Mouse (Mus musculus) gastrocnemius, adult 8-10 months (tissue): ENCODE measurements around the gene Ndufaf2. TPM values are rescaled to one million over a fixed set of nuclear protein-coding genes. Genes with fewer than 3 reads are reported as not detected.

Experiments used
- DNase-seq, 2 experiments: peaks; one replicate each; pipeline ENCODE4 v3.0.0; 2022; ENCODE audit warnings: low spot score in 2 of 2
- total RNA-seq, 4 experiments: library from RNA; stranded (reverse); gene quantifications; 2 replicates each; pipeline ENCODE4 v1.2.4; 2022

Ndufaf2 gene
- total RNA-seq, 4 experiments from 2014 or later, result 13.2 to 16.5 (median 15.2) TPM

DNA sequence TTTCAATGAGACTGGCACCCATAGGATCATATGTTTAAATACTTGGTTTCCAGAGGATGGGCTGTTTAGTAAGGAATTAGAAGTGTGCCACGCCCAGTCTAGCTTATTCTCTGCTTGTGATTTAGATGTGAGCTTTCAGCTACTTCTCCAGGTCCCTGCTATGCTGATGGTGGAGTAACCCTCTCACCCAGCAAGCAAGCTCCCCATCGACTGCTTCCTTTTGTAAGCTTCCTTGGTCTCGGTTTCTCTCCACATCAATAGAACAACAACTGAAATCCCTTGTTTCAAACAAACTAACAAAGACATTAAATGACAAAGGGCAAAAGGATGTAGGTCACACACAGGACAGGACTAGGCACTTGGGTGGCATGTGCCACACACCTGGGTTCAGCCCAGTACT, 118.0 kb downstream of the Ndufaf2 start:
- no peak for DNase-seq

DNA sequence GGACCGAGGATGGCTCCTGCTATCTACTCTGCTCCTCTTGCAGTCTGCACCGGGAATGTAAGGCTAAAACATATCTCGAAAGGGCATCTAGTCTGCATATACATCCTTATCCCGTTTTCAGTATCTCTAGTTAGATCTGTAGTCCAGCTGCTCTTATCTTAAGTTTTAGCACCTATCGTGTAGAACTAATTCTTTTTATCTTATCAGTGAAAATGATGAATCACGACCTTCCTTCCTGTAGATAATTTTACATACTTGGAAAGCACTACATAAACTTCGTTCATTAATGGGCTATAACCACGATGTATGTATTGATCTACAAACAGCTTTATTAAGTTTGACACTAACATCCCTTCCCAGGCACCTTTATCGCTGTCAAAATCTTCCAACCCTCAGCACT, 118.5 kb downstream of the Ndufaf2 start:
- no peak for DNase-seq

DNA sequence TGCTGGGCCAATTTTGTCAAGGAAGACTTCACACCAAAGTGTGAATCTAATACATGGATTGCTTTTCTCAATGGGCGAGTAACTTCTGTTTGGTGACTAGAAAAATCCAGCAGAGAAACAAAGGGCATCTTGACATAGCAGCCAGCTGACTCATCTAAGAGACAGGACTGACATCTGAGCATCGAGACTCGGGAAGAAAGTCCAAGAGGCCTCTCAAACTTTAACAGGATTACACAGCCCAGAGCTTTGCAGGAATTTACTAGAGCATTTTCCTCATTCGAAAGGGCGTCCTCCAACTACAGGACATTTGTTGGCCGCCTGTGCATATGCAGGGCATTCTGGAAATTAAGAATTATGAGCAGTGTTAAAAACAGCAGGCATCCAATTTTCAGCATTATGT, 119.0 kb downstream of the Ndufaf2 start:
- no peak for DNase-seq

DNA sequence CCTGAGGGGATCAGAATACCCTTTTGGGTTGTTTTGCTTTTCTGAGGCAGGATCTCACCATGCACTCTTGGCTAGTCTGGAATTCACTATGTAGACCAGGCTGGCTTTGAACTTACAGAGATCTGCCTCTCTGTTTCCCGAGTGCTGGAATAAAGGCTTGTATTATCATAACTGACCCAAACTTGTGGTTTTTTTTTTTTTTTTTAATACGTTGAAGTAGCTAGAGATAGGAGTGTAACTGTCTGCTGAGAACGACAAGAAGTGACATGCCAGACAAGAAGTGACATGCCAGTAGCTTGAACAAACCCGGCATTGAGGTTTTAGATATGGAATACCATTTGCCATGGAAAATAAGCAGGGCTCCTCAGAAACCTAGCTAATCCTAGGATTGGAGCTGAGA, 125.6 kb downstream of the Ndufaf2 start:
- no peak for DNase-seq

DNA sequence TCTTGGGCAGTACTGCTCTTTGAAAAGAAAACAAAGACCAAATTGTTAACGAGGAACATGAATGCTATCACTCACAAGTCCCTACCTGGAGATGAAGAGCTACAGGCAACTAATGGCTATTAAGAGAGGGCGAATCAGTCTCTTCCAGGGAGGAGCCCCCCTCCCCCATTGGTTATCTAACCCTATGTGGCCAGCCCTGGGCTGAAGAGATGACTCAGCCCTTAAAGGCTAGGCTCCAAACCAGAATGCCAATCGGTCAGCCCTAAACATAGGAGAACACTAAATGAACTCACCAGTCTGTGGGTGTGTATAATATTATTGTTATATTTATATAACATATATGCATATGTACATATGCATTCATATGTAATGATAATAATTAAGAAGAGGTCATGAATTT, 132.6 kb downstream of the Ndufaf2 start:
- no peak for DNase-seq

DNA sequence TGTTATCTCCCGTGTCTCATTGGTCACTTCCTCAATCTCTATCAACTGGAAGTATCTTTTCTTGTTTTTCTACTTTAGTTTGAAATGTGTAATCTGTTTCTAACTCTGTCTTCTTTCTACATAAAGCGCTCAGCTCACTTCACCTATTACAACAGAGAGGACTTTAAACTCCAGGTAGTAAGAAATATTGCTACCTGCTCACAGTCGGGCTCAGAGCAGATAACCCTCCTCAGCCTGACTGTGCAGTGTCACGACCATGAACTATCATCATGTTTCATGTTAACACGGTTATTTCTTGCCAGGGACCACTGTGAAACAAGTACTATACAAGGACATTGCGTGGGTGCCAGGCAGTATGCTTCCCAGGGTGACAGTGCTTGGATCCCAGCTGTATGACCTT, 141.1 kb downstream of the Ndufaf2 start:
- DNase-seq, result no peak

DNA sequence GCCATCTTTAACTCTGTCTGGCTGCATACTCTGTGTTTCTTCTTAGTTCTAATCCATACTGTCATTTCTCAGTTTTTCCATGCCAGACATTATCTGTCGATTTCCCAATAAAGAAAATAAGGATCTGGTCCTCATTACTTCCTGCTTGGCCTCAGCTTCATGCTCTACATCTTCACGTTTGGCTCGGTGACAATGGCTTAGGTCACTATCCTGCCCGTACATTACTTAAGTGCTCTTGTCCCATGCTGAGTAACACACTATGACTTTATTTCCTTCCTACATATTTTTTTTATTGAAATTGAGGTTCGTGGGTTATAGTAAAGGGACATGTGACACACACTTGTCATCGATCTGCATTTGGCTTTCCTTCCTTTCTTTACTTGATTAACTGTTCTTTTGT, 143.3 kb downstream of the Ndufaf2 start:
- no peak for DNase-seq

DNA sequence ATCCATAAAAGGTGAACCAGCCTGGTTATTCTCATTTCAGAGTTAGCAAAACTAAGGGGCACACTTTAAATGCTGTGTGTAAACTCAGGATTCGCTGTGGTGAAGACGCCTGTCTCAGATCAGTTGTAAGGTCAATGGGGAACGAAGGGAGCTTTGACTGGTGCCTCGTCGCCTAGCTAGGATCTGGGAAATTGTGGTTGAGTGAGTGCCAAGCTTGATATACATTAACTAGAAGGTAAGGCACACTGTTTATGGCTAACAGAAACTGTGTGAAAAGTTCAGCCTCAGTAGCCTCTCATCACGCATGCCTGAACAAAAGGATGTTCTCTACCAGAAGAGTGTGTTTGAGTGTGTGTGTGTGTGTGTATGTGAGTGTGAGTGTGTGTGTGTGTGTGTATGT, 144.6 kb downstream of the Ndufaf2 start:
- no peak for DNase-seq

DNA sequence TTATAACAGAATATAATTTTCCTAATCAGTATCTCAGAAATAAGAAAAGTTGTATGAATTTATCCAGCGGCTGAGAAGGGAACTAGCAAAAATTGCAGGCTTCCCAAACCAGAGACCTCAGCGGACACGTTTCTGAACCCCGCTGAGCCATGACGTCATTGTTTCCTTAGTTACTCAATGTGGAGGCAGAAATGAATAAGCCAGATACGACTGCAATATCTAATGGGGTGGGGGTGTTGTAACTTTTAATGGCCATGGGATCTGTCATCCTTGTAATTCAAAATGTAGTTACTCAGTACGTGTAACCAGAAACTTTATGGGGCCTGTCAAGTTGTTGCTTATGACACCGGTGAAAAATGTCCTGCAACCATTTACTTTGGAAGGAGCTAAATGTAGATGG, 145.3 kb downstream of the Ndufaf2 start:
- DNase-seq, result no peak

DNA sequence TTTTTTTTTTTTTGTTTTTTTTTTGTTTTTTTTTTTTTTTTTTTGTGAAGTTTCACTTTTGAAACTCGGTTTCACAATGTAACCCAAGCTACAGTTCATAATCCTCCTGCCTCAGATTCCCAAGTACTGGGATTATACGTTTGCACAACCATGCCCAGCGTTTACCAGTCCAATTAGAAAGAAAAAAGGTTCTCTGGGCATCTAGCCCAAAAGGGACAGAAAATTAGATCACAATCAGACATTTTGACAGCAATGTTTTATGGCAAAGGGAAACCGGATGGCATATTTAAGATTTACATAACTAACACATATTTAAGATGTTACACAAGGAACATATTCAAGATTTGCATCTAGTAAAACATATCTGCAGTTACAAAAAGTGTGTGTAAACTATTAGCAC, 150.6 kb downstream of the Ndufaf2 start:
- DNase-seq, result no peak

DNA sequence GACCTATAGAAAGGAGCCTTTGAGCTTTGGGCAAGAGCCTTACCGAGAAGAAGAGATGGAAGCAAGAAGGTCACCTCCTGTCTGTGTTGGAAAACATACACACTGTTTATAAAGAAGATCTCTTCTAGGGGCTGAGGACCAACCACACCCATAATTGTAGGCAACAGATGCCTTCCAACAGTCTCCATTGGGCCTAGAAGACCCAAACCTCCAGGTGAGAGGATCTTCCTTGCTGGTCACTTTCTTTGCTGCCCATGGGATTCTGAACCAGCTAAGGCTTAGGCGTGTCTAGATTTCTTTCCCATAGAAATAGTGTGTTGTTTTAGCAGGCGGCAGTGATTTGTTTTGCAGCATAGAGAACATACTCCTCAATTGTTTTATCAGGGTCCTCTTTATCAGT, 162.1 kb downstream of the Ndufaf2 start:
- DNase-seq, result no peak

DNA sequence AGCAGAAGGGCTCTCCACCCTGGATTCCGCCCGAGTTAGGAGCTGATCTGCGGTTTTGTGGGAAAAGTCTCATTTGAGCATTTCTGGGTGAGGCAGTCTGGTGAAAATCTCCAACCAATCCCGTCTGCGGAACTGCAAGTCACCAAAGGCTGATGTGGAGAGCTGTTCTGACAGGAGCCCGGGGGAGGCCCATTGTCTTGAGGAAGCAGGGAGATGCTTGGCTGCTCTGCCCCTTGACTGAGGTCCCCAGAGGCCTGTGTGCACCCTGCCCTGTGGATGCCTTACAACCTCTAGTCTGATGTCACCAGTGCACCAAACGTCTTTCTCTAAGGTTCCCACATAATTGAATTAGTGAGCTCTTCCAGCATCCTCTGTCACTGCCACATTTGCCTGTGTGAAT, 163.2 kb downstream of the Ndufaf2 start:
- DNase-seq, result no peak

DNA sequence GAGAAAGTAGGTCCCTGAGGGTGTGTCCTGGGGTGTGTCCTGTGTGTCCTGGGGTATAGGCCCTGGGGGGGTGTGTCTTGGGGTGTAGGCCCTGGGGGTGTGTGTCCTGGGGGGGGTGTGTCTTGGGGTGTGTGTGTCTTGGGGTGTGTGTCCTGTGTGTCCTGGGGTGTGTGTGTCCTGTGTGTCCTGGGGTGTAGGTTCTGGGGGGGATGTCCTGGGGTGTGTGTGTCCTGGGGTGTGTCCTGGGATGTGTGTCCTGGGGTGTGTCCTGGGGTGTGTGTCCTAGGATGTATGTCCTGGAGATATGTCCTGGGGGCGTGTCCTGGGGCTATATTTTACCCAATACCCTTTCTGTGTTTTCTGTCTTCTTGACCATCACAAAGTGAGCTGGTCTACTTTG, 165.8 kb downstream of the Ndufaf2 start:
- DNase-seq, result no peak

DNA sequence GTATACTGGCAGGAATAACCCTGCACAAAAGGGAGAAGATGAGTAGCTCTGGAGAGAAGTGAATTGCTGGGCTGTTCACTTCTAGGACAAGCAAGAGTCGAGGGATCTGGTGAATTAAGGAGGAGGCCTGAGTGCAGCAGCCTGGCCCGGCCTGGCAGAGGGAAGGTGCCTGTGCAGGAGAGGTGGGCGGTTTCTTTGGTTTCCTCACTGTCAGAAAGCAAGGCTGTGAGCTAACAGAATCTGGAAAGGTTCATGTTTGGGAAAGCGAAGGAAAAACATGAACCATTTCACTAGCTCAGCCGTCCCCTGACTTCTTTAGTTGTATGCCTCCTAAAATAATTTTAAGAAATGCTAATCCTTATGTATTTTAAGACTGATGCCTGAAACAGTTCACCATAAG, 173.8 kb downstream of the Ndufaf2 start:
- DNase-seq, result no peak

DNA sequence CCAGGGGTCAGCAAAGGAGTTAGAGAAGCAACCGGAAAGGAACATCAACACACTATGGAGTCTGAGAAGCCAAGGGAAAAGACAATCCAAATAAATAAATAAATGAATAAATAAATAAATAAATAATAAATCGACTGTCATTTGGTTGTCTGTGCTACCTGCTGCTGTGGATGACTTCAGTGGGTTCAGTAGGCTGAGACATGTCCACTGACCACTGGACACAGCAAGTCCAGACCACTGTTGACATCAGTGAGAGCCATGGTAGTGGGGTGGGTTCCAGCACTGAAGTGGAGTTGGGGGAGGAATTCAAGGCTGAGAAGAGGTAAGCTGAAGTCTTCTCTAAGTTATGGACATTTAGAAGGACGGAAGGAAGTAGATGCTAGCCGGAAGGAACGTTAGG, 174.2 kb downstream of the Ndufaf2 start:
- no peak for DNase-seq

DNA sequence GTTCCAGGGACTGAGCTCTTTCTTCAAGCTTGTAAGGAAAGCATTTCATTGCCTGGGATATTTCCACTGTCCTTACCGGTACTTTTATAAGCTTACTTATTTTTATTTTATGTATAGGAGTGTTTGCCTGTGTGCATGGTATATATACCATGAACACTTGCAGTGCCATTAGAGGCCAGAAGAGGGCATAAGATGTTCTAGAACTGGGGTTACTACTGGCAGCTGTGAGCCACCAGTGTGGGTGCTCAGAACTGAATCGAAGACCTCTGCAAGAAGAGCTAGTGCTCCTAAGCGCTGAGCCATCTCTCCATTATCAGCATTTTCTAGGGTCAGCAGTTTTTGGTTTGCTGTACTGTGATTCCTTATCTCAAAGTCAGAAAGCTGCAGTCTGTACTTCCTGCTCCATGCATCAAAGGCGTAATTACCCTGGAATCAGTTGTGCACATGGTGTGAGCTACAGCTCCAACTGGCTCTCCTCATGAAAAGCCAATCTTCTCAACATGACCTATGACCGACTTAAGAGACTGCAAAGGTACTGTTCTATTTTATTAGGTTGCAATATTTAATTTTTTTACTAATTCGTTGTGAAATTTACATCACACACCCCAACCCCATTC, 175.1 kb downstream of the Ndufaf2 start:
- DNase-seq, result no peak

DNA sequence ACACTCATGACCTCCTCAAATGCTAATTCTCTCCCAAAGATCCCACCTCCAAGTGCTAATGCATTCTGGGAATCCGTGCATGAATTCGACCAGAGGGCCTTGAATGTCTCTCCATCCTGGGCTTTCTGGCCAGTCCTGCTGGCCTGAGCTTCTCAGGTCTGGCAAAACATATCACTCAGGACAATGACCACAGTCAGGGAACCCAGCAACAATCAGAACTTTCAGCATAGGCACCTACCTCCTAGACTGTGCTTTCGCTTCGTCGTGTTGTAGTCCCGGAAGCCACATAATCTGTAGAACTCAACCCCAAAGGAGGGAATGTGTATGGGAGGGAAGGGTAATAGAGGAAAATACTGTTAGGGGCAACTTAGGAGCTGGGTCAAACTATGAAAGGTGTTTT, 179.0 kb downstream of the Ndufaf2 start:
- no peak for DNase-seq

DNA sequence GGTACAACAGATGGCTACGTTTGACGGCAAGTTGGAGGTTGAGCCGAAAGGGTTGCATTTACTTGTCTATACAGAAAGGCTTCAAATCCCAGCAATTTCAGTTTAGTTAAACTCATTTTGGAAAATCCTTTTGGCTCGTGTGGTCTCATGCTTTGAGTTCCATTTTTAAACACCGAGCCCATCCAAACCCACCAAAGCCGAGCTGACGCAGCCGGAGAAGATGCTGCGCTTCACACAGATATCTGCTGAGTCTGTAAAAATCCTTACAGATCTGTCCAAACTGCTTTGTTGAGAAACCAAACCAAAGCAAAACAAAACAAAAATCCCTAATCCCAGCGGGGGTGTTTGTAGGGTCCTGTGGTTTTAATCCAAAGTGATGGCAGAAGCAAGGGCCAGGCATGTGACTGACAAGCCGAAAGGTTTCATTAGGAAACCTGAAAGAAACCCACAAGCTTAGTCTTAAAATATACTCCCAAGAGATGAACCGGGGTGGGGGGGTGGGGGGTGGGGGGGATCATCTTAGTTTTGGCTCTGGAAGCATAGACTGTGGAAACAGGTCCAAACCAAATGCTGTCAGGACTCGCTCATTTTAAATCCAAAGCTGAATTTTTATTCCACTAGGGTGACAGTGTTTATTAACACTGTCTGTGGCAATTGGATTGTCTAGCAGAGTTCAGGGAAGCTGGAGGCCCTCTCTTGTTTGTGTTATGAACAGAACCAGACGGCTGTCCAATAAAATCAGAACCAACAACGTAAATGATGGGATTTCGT, 181.4 kb downstream of the Ndufaf2 start:
- no peak for DNase-seq

DNA sequence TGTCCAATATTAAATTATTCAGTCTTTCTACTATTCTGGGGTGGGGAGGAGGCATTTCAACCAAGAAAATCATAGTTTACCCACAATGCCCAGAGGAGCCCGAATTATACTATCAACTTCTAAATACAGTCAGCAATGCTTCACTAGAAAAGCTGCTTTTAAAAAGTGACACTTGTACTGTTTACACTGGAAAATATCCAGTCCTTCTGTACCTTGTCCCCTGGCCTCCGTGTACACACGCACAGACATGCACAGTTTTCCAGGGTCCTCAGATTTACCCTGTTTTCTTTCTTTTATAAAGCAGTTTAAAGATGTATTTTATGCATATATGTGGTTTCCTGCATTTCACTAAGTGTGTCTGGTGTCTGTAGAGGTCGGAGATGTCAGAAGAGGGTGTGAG, 186.0 kb downstream of the Ndufaf2 start:
- DNase-seq, result no peak

DNA sequence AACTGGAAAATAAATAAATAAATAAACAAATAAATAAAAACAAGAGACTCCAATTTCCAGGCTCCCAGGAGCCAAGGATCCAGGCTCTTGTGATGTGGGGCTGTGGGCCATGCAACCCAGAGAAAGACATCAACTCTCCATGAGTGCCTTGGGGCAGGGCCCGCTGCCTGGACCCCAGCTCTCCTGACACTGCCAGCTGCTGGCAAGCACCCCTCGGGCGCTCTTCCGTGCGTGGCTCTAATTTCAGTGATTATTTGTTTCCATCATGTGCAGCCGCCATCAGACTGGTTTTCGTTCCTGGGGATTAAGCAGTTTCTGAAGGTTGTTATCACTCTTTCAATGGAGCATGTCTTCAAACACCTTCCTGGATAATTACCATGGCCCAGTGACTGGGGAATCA, 186.6 kb downstream of the Ndufaf2 start:
- DNase-seq, result no peak

DNA sequence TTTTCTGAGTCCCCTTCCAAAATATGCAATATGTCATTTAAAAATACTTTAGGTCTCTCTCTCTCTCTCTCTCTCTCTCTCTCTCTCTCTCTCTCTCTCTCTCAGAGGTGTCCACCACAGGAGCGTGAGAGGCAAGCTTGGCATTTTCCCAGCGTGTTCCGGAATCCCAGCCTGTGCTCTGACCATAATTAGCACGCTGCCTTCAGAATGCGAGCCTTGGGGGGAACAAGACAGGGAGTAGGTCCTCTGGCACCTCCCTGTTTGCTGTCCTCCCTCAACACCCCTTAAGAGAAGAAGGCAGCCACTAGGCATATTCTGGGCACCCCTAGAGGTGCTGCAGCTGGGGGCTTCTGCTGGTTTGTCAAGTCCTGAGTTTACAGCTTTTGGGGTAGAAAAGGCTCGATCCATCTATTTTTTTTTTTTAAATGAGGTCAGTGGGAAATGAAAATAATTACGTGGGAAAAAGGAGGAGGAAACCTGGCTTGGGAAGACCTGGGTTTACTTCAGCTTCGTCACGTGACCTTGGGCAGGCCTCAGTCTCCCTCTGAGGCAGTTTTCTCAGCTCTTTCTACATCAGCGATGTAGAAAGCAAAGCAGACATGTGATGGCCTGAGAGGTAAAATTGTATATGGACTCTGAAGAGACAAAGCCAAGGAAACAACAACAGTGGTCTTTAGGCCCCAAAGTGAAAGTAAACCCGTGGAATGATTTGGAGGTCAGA, 187.8 kb downstream of the Ndufaf2 start:
- no peak for DNase-seq

DNA sequence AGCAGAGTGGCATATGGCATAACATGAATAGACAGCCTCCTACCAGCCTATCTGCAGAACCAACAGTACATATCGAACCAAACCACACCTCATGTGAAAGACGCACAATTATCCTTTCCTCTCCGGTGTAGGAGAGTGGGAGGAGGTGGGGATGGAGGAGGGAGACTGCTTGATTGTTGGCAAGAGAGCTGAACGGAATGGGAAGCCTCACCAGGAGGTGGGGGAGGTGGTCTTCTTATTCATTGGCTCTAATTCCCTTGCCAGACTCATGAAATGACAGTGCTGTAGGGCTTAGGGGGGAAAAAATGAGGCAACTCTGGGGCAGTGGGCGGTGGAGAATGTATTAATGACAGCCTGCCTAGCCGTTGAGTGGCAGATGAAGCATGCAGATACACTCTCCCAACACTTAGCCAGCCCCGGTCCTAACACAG, 188.4 kb downstream of the Ndufaf2 start:
- DNase-seq, result no peak

DNA sequence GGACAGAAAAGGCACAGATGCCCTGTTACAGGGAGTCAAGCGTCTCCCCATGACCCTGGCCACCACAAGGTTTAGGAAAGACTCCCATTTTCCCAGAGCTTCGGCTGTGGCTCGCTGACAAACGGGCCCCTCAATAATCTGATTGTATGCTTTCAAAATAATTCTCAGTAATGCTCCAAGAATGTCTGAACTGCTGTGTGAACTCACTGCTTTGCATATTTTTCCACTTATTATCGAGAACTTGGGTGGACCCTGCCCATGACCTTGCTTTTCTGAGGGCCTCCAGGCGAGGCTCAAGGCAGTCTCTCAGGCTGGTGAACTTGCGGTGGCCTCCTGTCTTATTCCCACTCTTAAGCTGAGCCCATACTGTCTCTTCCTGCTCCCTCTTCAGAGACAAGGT, 193.8 kb downstream of the Ndufaf2 start:
- DNase-seq, result no peak
